Mouse (Mus musculus) liver, embryonic 14.5 days (tissue): ENCODE measurements at regions not wholly inside any gene's neighbourhood (a gene's known extent, or its start where the extent isn't known, plus 50 kb on each side); places are given as distances from the start of the nearest gene placed in this dataset.

Experiments used
- CTCF ChIP-seq: IDR thresholded peaks from 2 replicates; pipeline ENCODE4 v1.5.1; 2016; ENCODE audit warnings: antibody characterized with exemption, low read depth, control low read depth
- EP300 ChIP-seq: IDR thresholded peaks from 2 replicates; pipeline ENCODE4 v1.6.1; 2016; ENCODE audit warnings: antibody characterized with exemption, low read depth

DNA sequence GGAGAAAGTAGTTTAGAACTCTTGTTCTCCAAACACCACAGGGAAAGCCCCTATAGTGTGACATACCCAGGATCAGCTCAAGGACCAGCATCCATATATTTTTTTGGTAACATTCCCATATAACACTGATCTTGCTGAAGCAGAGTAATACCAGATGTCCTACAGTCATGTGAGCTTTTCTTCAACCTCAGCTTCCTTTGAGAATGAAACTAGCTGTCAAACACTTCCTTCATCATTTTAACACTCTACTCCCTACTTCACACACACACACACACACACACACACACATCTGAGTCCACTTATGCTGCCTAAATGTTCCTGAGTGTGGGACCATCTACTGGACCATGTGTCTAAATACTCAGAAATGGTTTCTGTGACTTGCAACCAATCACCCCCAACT lies 209.5 kb upstream of the Spaca1 start:
- no peak for TF ChIP-seq EP300
- TF ChIP-seq CTCF: no peak
